Mouse (Mus musculus) spleen, postnatal 4 days (tissue): Measurements from ENCODE around the gene Serpinb6c.
"Not testable (repeated sequence)": the region's sequence is repeated elsewhere in the genome, so short reads cannot be mapped to it uniquely, and the experiment has no call there.

Experiments used
- DNase-seq, 2 experiments: peaks; one replicate each; pipeline ENCODE4 v3.0.0; 2022; ENCODE audit warnings: low spot score in 2 of 2

The Serpinb6c gene

GRCm38 (mm10) chr13:33905176-33905954, at the start of gene Serpinb6c:
Gene Serpinb6c (minus strand): TSS chr13:33905708.
- DNase-seq = no peak

DNA sequence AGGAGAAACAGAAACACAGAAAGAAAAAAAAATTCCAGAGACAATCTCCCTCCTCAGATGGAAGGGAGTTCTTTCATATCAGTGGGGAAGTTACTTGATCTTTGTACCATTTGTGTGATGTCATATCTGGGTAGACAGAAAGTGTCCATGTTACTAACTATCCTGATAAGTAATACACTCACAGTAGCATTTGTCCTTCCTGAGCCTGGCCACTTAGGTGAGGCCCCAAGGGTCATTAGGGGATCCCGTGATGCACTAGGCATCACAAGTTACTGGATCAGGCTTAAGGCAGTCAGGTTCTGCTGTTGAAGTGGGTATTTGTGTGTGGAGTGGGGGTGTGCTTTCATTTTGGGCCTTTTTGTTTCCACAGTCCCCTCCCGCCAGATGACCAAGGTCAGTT, 47.4 kb upstream of the Serpinb6c start:
- no peak for DNase-seq

GRCm38 (mm10) chr13:33952075-33952449, 46.6 kb upstream of the Serpinb6c start:
- DNase-seq = no peak

GRCm38 (mm10) chr13:33951308-33952074, 46.0 kb upstream of the Serpinb6c start:
- no peak for DNase-seq

- DNase-seq = no peak
Observed at GRCm38 (mm10) chr13:33942212-33942779, 36.8 kb upstream of the Serpinb6c start.

- DNase-seq = no peak
Observed at GRCm38 (mm10) chr13:33941288-33941808, 35.8 kb upstream of the Serpinb6c start.

GRCm38 (mm10) chr13:33937587-33937986, 32.1 kb upstream of the Serpinb6c start:
- not testable (repeated sequence) for DNase-seq

DNA sequence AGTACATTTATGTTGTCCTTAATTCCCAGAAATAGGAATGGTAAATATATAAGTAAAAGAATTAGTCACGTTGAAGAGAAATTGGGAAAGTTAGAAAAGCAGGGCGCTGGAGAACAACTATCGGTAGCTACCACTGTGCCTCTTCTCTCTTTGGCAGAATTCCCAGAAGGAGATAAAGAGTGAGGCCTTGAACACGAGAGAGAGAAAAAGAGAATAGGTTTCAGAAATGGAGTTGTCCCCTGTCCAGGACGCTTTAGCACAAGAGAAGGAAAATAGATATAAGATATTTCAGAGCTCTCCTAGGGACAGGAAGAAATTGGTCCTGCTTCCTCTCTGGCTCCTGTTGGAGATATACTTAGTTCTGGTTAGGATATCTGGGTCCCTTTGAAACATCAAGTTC, 31.6 kb upstream of the Serpinb6c start:
- no peak for DNase-seq

DNA sequence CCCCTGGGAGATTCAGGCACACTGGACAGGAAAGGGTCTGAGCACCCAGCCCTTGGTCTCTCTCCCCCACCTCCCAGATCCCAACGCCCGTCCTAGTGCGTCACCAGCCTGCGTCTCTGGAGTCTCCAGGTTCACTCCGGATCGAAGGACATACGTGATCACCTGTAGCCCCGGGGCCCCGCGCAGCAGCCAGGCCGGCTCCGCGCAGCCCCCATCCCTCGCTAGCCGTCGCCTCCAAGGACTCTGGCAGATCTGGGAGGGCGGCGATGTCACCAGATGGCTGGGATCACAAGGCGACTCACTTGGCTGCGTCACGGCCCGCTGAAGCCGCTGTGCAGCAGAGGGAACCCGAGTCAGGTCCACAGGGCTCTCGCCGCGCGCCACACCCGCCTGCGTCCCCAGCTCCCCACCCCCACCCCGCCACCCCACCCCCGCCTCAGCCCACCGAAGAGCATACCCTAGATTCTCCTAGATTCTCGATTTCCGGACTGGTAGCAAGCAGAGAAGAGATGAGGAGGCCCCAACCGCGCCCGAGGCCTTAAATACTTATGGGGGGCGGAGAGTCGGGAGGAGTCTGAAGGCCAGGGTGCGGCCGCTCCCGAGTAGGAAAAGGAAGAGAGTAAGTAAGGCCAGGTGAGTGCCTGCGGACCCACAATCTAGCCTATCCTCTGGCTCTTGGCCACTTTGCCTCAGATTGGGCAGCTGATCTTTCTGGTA, 30.1 kb upstream of the Serpinb6c start:
- DNase-seq = peak in 1 of 2 experiments; percentile 20

DNA sequence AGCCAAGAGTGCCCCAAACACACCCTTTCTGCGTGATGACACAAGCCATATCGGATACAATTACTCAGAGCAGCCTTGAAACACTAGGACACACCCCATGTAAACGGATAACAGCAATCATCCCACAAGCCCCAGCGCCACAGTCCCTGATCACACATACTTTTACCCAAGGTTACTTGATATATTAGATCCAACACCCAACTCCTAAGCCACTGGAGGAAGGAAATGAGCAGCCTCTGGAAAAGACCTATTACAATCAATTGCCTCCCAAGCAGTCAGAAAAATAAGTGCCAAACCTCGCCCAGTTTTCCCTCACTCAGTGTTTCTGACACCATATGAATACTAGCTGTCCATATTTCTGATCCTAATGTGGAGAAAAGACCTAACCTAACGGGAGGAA, 29.2 kb upstream of the Serpinb6c start:
- DNase-seq = no peak

DNA sequence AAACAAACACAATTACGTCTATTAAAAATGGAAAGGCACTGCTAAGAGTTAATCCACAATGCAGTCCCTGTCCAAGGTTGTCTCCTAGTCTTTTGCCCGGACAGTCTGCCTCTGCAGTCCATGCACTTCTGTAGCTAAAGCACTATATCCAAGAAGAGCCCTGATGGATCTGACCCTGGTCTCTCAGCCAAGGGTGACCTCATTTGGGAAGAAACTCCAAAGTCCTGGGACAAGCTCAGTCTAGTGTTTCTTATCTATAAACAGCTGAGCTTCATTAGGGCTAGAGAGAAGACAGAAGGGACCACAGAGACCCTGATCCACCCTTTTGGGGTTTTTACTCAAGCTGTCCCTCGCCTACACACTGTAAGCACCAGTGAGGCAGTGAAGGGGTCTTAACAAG, 25.4 kb upstream of the Serpinb6c start:
- DNase-seq = no peak

GRCm38 (mm10) chr13:33930281-33930680, 24.8 kb upstream of the Serpinb6c start:
- no peak for DNase-seq

DNA sequence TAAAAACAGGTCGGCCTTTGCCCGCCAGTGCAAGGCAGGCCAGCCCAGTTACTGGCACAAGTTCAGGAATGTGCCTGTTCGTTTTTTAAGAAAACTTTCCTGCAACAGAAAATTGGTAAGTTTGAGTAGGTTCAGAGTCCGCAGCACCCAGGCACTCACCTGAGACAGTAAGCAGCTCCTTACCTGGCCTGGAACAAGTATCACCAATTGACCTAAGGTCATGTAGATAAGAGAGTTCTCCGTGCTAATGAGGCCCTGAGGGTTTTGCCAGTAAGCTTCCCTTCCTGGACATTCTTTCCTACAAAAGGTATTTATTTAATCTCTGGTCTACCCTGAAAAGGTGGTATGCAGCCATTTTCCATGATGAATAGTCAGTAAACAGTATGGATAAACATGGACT, 16.2 kb upstream of the Serpinb6c start:
- no peak for DNase-seq

- no peak for DNase-seq
Observed at GRCm38 (mm10) chr13:33921041-33921440, 15.5 kb upstream of the Serpinb6c start.

DNA sequence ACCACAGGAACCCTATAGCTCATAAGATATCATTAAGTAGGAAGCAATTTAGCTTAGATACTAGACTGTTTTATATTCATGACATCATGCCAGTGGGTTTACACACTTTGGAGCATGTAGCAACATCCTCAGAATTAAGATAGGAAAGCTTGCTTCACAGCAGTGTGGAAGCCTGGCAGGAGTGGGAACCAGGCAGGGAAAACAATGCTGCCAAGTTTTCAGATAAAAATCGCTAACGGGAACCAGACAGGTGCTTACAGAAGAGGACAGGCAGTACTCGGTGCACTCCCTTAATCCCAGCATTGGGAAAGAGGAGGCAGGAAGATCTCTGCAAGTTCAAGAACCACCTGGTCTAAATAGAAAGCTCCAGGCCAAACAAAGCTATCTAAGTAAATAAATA, 1.3 kb upstream of the Serpinb6c start:
- DNase-seq = no peak

DNA sequence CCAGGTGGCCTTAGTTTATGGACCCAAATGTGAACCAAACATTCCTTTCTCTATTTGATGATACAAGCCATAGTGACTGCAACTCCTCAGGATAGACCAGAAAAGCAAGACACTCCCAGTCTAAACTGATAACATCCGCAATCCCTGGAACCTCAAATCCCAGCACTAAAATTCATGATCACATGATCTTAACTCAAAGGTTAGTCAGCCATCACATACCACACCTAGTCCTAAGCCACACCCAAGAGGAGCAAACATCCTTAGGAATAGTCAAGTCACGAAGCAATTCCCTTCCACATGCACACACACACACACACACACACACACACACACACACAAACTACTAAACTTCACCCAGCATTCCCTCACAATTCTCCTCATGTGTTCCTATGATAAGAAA, 2.2 kb downstream of the Serpinb6c start:
- DNase-seq = no peak

DNA sequence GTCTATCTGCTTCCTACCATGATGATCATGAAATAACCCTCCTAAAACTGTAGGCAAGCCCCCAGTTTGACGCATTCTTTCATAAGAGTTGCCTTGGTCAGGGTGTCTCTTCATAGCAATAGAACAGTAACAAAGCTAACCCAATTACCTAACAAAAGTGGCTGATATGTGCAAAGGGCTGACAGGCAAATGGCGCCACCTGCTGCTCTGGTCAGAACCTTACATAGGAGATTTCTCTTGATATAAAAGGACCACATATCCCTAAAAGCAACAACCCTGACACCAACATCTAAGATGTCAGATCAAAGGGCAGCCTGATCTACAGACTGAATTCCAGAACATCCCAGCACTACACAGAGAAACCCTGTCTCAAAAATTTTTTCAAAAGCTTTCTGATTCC, 11.3 kb downstream of the Serpinb6c start:
- no peak for DNase-seq

DNA sequence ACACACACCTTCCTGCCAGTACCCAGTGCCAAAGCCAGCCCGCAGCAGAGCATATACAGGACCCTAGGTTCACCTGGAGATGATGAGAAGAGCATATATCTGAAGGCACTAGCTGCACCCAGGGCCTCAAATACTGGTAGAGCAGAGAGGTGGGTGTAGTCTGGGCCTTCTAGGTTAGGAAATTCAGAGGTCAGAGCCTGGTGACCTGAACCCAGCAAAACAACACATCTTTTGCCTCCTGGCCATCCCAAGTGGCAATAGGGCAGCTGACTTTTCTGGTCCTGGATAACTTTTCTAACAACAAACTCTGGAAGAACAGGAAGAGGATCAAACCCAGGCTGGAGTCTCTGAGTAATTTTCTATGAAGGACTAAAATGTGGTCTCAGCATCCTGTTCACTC, 62.2 kb downstream of the Serpinb6c start, which contains the start of gene Serpinb6e:
Gene Serpinb6e, minus strand, starts transcription at position 101 of the 400 bp plus-strand sequence.
- no peak for DNase-seq

GRCm38 (mm10) chr13:33830751-33831150, 74.8 kb downstream of the Serpinb6c start:
- DNase-seq = no peak
